Mouse (Mus musculus) heart, postnatal 0 days (tissue): Measurements from ENCODE around the gene Manf. TPM values are rescaled to one million over a fixed set of nuclear protein-coding genes. Genes with fewer than 3 reads are reported as not detected.

Experiments
- ATAC-seq: fragments of 200-750 bp; cut with Nextera tagmentation; 2 replicates; pipeline ENCODE4 v1.8.0; 2017; ENCODE audit warnings: low read depth, moderate number of reproducible peaks, moderate library complexity; ENCODE audit not compliant: insufficient read depth
- DNase-seq: peaks from one replicate; pipeline ENCODE4 v3.0.0-alpha.2; 2016; ENCODE audit warnings: low spot score
- H3K27ac ChIP-seq: fragments of 300-500 bp; sonication (generic); 2 replicates; pipeline ENCODE4 v1.5.1; 2014; ENCODE audit warnings: low read depth, mild to moderate bottlenecking
- H3K27me3 ChIP-seq: fragments of 300-500 bp; sonication (generic); 2 replicates; pipeline ENCODE4 v1.6.1; 2014; ENCODE audit warnings: low read length, mixed read lengths; ENCODE audit not compliant: control insufficient read depth, insufficient read depth
- H3K36me3 ChIP-seq: fragments of 300-500 bp; sonication (generic); replicated peaks from 2 replicates; pipeline ENCODE4 v1.6.1; 2014; ENCODE audit warnings: low read length, mixed read lengths; ENCODE audit not compliant: control insufficient read depth, insufficient read depth
- H3K4me1 ChIP-seq: fragments of 300-500 bp; sonication (generic); 2 replicates; pipeline ENCODE4 v1.6.1; 2014; ENCODE audit warnings: antibody characterized with exemption; ENCODE audit not compliant: control insufficient read depth, insufficient read depth
- H3K4me2 ChIP-seq: fragments of 300-500 bp; sonication (generic); 2 replicates; pipeline ENCODE4 v1.6.1; 2014; ENCODE audit warnings: low read depth, mild to moderate bottlenecking, low read length, moderate library complexity
- H3K4me3 ChIP-seq: fragments of 300-500 bp; sonication (generic); 2 replicates; pipeline ENCODE4 v1.5.1; 2014; ENCODE audit warnings: low read depth, low read length
- H3K9ac ChIP-seq: fragments of 300-500 bp; sonication (generic); replicated peaks from 2 replicates; pipeline ENCODE4 v1.6.1; 2014; ENCODE audit warnings: low read depth, low read length, mixed read lengths
- H3K9me3 ChIP-seq: fragments of 300-500 bp; sonication (generic); replicated peaks from 2 replicates; pipeline ENCODE4 v1.6.1; 2016; ENCODE audit warnings: low read length; ENCODE audit not compliant: control insufficient read depth
- CTCF ChIP-seq: IDR thresholded peaks from 2 replicates; pipeline ENCODE4 v1.5.1; 2016; ENCODE audit warnings: antibody characterized with exemption, control low read depth, low read depth
- EP300 ChIP-seq: IDR thresholded peaks from 2 replicates; pipeline ENCODE4 v1.6.1; 2016; ENCODE audit warnings: antibody characterized with exemption, low read depth
- WGBS: fragments of 180-500 bp; shearing (Covaris S2); extraction: QIAGEN DNeasy Blood & Tissue Kit; methylation state at CpG from one replicate; pipeline ENCODE4 v1.1.7; 2014; 5-methylcytosine and 5-hydroxymethylcytosine counted together
- polyA plus RNA-seq: library from polyadenylated mRNA; unstranded; fragments of >200 nt; fragmentation: Nextera tagmentation; extraction: Ambion mirVana; gene quantifications from 2 replicates; pipeline ENCODE4 v1.2.1, GENCODE M21; 2015
- total RNA-seq: library from RNA; depleted of rRNA; stranded (reverse); fragments of >200 nt; gene quantifications from 2 replicates; pipeline ENCODE4 v1.2.3, GENCODE M21; 2014; ENCODE audit warnings: low replicate concordance

Manf gene
- total and polyA plus RNA-seq, 2 experiments from 2014 or later = 50.8 to 88.0 TPM

DNA sequence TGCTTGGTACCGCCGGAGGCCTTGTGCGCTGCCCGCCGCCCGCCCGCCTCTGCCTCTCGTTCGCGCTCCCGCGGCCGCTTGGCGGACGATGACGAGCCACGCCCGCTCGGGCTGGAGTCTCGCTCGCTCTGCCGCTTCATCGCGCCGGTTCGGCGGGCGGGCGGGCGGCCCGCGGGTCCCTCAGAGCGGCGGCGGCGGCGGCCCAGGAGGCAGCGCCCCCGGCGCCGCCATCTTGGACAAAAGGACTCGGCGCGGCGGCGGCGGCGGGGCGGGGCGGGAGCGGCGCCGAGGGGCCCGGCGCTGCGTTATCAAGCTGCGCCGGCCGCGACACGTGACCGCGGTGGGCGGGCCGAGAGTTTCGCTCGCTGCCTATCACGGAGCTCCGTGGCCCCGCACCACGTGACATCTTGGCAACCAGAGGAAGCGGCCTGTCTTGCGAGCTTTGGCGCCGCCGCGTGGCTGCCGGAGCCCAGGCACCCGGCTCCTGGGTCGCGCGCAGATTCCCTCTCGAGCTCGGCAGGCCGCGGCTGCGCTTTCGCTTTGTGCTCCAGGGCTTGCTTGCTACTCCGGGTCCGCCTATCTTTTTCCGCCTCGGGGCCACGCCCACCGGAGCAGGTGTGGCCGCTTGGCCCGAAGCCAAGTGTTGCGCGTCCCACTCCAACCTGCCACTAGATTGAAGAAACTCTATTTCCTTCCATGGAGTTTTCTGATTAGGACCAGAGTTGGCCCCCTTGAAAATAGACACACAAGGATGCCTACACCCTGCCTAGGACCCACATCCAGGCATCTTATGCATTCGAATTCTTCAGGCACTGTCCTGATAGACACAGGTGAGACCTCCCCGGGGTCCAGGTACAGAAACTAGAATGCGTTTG is 4.7 kb downstream of the Manf start, which contains the start of gene Rbm15b:
Gene Rbm15b, minus strand, starts transcription at position 601 of the 875 bp plus-strand sequence.
- Histone ChIP-seq H3K4me1 (peaks cover 40% of the 10 kb centered on the region), H3K9me3 (no peaks in the 10 kb centered on the region), H3K4me2 (peak within 1 kb of the TSS; percentile 97), H3K9ac (peak within 1 kb of the TSS; percentile 90), H3K4me3 (peak within 1 kb of the TSS; percentile 87), H3K27ac (peak within 1 kb of the TSS; percentile 80), H3K27me3 (no peaks in the 10 kb centered on the region), H3K36me3 (peaks cover 33% of the 10 kb centered on the region)
- ATAC-seq (peak; percentile 76), DNase-seq (peak; percentile 96)
- WGBS = 3% methylated on average over 75 of the region's 101 CpGs
- TF ChIP-seq CTCF (peak; percentile 74), EP300 (peak; percentile 79; the same call in 1 of the 2 replicates)

GRCm38 (mm10) chr9:106885901-106886731 is 5.7 kb downstream of the Manf start:
- Histone ChIP-seq H3K27me3 (no peaks in the 10 kb centered on the region), H3K9me3 (no peaks in the 10 kb centered on the region), H3K36me3 (peaks cover 41% of the 10 kb centered on the region), H3K4me1 (peaks cover 39% of the 10 kb centered on the region), H3K4me3 (peak overlapping the region; percentile 87), H3K27ac (peak overlapping the region; percentile 80), H3K9ac (peak overlapping the region; percentile 90), H3K4me2 (peak overlapping the region; percentile 97)
- under 1% methylated on average over 93 of the region's 107 CpGs for WGBS
- no peak for TF ChIP-seq CTCF
- TF ChIP-seq EP300 = no peak
- DNase-seq (peak; percentile 9), ATAC-seq (peak; percentile 3; the same call in 1 of the 2 replicates)

GRCm38 (mm10) chr9:106884996-106885900 is 6.5 kb downstream of the Manf start:
- H3K36me3 ChIP-seq = peaks cover 44% of the 10 kb centered on the region
- no peak for DNase-seq
- H3K27ac ChIP-seq = no peak overlapping the region
- peak overlapping the region; percentile 90 for H3K9ac ChIP-seq
- ATAC-seq = no peak
- peaks cover 30% of the 10 kb centered on the region for H3K4me1 ChIP-seq
- H3K4me2 ChIP-seq = peak overlapping the region; percentile 97
- H3K9me3 ChIP-seq = no peaks in the 10 kb centered on the region
- no peaks in the 10 kb centered on the region for H3K27me3 ChIP-seq
- WGBS = 38% methylated on average over 44 of the region's 44 CpGs
- peak overlapping the region; percentile 87 for H3K4me3 ChIP-seq
- TF ChIP-seq CTCF = no peak
- TF ChIP-seq EP300 = no peak

GRCm38 (mm10) chr9:106884306-106884705 is 7.5 kb downstream of the Manf start:
- WGBS = 37% methylated on average over 16 of the region's 16 CpGs
- H3K4me2 ChIP-seq = peak overlapping the region; percentile 97
- no peak for DNase-seq
- peaks cover 27% of the 10 kb centered on the region for H3K4me1 ChIP-seq
- H3K27me3 ChIP-seq = no peaks in the 10 kb centered on the region
- 0 out of 2 replicates have a peak overlapping the region, but pooled peaks have one; percentile 5 for H3K9ac ChIP-seq
- TF ChIP-seq CTCF = no peak
- no peak for TF ChIP-seq EP300
- 0 out of 2 replicates have a peak overlapping the region, but pooled peaks have one; percentile 87 for H3K4me3 ChIP-seq
- no peaks in the 10 kb centered on the region for H3K9me3 ChIP-seq
- peaks cover 41% of the 10 kb centered on the region for H3K36me3 ChIP-seq
- no peak overlapping the region for H3K27ac ChIP-seq
- ATAC-seq = no peak

GRCm38 (mm10) chr9:106883085-106883484 is 8.7 kb downstream of the Manf start:
- TF ChIP-seq EP300 (no peak), CTCF (no peak)
- WGBS = 73% methylated on average over 3 of the region's 3 CpGs
- no peak overlapping the region for H3K4me3 ChIP-seq
- H3K27me3 ChIP-seq = no peaks in the 10 kb centered on the region
- H3K9ac ChIP-seq = no peak overlapping the region
- H3K9me3 ChIP-seq = no peaks in the 10 kb centered on the region
- H3K4me2 ChIP-seq = no peak overlapping the region
- peaks cover 32% of the 10 kb centered on the region for H3K36me3 ChIP-seq
- no peak overlapping the region for H3K27ac ChIP-seq
- DNase-seq = no peak
- no peak for ATAC-seq
- H3K4me1 ChIP-seq = peaks cover 27% of the 10 kb centered on the region
